Mouse (Mus musculus): Measurements from ENCODE around the gene Gch1. TPM values are rescaled to one million over a fixed set of nuclear protein-coding genes. Genes with fewer than 3 reads are reported as not detected.

The Gch1 gene
- polyA plus RNA-seq, 1 experiment, result 15.5 TPM

DNA sequence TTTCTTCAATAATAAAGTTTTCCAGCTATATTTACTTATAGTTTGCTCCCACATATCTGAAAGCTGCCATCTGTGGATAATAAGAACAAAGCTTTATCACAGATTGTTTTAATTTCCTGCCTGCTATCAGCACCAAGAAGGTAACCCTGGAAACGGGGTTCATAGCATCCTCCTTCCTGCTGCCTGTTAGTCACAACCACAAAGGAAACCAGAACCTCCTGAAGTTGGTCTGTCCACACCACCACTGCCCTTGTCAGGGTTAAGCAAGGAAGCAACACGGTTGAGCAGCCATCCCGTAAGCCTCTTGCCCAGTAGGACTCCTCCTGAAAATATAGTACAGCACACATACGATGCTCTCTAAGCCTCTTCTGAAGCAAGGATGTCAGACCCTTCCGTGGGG is 17.1 kb downstream of the Gch1 start:
- 11% methylated on average over 5 of the region's 5 CpGs for WGBS
- DNase-seq, result no peak
- Histone ChIP-seq H3K27me3 (ENCODE audit: control insufficient read depth, insufficient read depth, low read length) (no peaks in the 10 kb centered on the region), H3K4me3 (ENCODE audit: control insufficient read depth, insufficient read depth, low read length) (no peak overlapping the region), H3K36me3 (ENCODE audit: control insufficient read depth, insufficient read depth, low read length) (no peaks in the 10 kb centered on the region), H3K27ac (ENCODE audit: control insufficient read depth, insufficient read depth, low read length) (no peak overlapping the region), H3K4me1 (replicated peaks; ENCODE audit: control insufficient read depth, insufficient read depth, low read length) (peaks cover 4% of the 10 kb centered on the region)
- TF ChIP-seq CTCF (IDR thresholded peaks at IDR 0.05; ENCODE audit: borderline replicate concordance, control insufficient read depth, extremely low read depth, insufficient read depth, low read length, poor library complexity), result no peak
- TF ChIP-seq POLR2A (IDR thresholded peaks at IDR 0.05; ENCODE audit: control insufficient read depth, extremely low read depth, insufficient read depth, low read length, poor library complexity), result no peak

DNA sequence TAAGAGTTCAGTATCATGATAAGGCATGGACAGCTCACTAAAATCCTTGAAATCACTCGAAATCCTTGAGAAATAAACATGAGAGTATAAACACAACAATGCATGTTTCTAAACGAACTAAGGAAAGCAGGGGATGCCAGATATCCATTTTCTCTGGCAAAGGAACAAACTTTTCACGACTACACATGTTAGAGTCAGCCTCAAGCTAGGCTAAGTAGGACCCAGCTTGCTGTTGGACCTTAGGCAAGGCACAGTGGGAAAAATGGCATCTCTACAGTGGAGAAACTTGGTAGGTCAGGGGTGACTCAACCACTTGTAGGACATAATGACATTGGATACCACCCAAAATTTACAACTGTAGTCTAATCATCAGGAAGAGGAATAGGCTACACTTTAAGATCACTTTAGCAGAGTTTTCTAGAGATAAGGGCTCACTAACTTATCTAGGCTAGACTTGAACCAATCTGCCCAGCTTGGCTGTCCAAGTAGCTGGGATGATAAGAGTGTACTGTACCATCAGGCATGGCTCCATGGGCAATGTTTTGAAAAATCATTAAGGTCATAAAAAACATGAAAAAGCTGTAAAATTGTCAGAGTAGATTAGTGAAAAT is 18.6 kb downstream of the Gch1 start:
- Histone ChIP-seq H3K27ac (ENCODE audit: control insufficient read depth, insufficient read depth, low read length) (no peak overlapping the region), H3K4me3 (ENCODE audit: control insufficient read depth, insufficient read depth, low read length) (no peak overlapping the region), H3K36me3 (ENCODE audit: control insufficient read depth, insufficient read depth, low read length) (no peaks in the 10 kb centered on the region), H3K27me3 (ENCODE audit: control insufficient read depth, insufficient read depth, low read length) (no peaks in the 10 kb centered on the region), H3K4me1 (replicated peaks; ENCODE audit: control insufficient read depth, insufficient read depth, low read length) (peaks cover 4% of the 10 kb centered on the region)
- TF ChIP-seq CTCF (IDR thresholded peaks at IDR 0.05; ENCODE audit: borderline replicate concordance, control insufficient read depth, extremely low read depth, insufficient read depth, low read length, poor library complexity) (no peak), POLR2A (IDR thresholded peaks at IDR 0.05; ENCODE audit: control insufficient read depth, extremely low read depth, insufficient read depth, low read length, poor library complexity) (no peak)
- no peak for DNase-seq
- 87% methylated on average over 3 of the region's 3 CpGs for WGBS

DNA sequence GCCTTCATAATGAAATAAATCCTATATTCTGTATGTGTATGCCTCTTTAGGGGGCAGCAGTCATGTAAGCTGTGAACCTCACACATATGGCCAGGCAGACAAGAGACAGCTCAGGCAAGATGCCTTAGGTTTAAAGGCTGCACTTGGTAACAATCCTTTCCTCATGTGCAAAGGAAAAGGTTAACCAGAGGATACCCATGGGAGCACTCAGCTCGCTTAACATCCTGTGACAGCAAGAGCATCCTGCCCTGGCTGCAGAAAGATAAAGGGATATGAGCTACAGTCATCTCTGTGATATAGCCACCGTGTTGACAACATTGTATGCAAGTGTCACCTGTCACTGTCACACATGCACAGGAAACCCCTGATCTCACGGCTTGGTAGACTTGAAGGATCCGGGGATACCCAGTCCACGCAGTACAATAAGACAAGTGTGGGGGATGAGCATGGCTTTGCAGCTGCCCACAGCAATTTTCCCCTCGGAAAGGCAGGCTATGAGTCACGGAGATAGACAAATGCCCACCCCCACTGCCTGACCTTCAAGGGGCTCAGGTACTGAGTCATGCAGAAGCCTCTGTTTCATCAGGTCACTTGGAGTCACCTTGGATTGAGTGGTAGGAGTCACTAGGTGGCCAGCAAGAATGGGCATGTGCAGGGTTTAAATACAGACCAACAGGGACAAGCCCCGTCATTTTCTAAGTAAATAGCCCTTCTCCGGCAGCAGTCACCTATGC is 19.4 kb downstream of the Gch1 start:
- Histone ChIP-seq H3K27me3 (ENCODE audit: control insufficient read depth, insufficient read depth, low read length) (no peaks in the 10 kb centered on the region), H3K4me3 (ENCODE audit: control insufficient read depth, insufficient read depth, low read length) (no peak overlapping the region), H3K36me3 (ENCODE audit: control insufficient read depth, insufficient read depth, low read length) (no peaks in the 10 kb centered on the region), H3K27ac (ENCODE audit: control insufficient read depth, insufficient read depth, low read length) (no peak overlapping the region), H3K4me1 (replicated peaks; ENCODE audit: control insufficient read depth, insufficient read depth, low read length) (peaks cover 4% of the 10 kb centered on the region)
- DNase-seq, result no peak
- 82% methylated on average over 9 of the region's 9 CpGs for WGBS
- no peak for TF ChIP-seq CTCF (IDR thresholded peaks at IDR 0.05; ENCODE audit: borderline replicate concordance, control insufficient read depth, extremely low read depth, insufficient read depth, low read length, poor library complexity)
- no peak for TF ChIP-seq POLR2A (IDR thresholded peaks at IDR 0.05; ENCODE audit: control insufficient read depth, extremely low read depth, insufficient read depth, low read length, poor library complexity)

DNA sequence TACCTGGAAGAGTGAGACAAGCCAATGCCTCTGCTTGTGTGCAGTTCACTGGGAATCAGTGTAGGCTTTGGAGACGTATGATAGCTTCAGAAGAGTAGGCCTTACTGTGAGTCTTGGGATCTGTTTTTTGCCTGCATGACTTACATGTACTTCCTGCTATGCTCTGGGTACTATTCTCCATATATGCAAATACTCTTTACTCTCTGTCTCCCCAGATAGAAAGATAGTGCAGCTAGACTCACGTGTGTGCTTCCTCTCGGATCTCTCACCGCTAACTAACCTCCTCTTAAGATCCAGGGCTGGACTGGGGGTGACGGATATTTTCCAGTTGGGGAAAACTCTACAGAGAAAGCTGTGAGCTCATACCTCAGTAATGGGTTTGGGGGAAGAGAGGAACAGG is 23.5 kb downstream of the Gch1 start:
- DNase-seq, result no peak
- no peak overlapping the region for H3K27ac ChIP-seq (ENCODE audit: control insufficient read depth, insufficient read depth, low read length)
- peaks cover 5% of the 10 kb centered on the region for H3K4me1 ChIP-seq (replicated peaks; ENCODE audit: control insufficient read depth, insufficient read depth, low read length)
- no peaks in the 10 kb centered on the region for H3K27me3 ChIP-seq (ENCODE audit: control insufficient read depth, insufficient read depth, low read length)
- H3K4me3 ChIP-seq (ENCODE audit: control insufficient read depth, insufficient read depth, low read length), result no peak overlapping the region
- no peaks in the 10 kb centered on the region for H3K36me3 ChIP-seq (ENCODE audit: control insufficient read depth, insufficient read depth, low read length)
- WGBS, result 89% methylated on average over 5 of the region's 5 CpGs
- TF ChIP-seq CTCF (IDR thresholded peaks at IDR 0.05; ENCODE audit: borderline replicate concordance, control insufficient read depth, extremely low read depth, insufficient read depth, low read length, poor library complexity) (no peak), POLR2A (IDR thresholded peaks at IDR 0.05; ENCODE audit: control insufficient read depth, extremely low read depth, insufficient read depth, low read length, poor library complexity) (no peak)

DNA sequence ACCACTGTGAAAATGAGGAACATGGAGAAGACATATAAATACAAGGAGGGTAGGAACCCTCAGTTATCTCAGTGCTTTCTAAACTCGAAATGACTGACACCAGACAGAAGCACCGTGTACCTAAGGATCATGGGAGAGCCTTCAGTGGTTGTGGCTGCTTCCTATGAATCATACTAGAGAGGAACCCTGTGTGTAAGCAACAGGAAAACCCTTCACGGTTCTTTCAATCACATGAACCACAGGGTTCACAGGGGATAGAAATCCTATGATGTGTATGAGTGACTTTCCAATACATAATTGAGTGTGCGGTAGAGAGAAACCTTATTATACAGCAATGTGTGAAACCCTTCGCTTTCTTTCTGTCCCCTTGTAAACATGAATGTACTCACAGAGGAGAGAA is 24.1 kb downstream of the Gch1 start:
- TF ChIP-seq POLR2A (IDR thresholded peaks at IDR 0.05; ENCODE audit: control insufficient read depth, extremely low read depth, insufficient read depth, low read length, poor library complexity) (no peak), CTCF (IDR thresholded peaks at IDR 0.05; ENCODE audit: borderline replicate concordance, control insufficient read depth, extremely low read depth, insufficient read depth, low read length, poor library complexity) (no peak)
- Histone ChIP-seq H3K27me3 (ENCODE audit: control insufficient read depth, insufficient read depth, low read length) (no peaks in the 10 kb centered on the region), H3K4me3 (ENCODE audit: control insufficient read depth, insufficient read depth, low read length) (no peak overlapping the region), H3K36me3 (ENCODE audit: control insufficient read depth, insufficient read depth, low read length) (no peaks in the 10 kb centered on the region), H3K4me1 (replicated peaks; ENCODE audit: control insufficient read depth, insufficient read depth, low read length) (peaks cover 5% of the 10 kb centered on the region), H3K27ac (ENCODE audit: control insufficient read depth, insufficient read depth, low read length) (no peak overlapping the region)
- DNase-seq, result no peak
- WGBS, result 38% methylated on average over 5 of the region's 5 CpGs

DNA sequence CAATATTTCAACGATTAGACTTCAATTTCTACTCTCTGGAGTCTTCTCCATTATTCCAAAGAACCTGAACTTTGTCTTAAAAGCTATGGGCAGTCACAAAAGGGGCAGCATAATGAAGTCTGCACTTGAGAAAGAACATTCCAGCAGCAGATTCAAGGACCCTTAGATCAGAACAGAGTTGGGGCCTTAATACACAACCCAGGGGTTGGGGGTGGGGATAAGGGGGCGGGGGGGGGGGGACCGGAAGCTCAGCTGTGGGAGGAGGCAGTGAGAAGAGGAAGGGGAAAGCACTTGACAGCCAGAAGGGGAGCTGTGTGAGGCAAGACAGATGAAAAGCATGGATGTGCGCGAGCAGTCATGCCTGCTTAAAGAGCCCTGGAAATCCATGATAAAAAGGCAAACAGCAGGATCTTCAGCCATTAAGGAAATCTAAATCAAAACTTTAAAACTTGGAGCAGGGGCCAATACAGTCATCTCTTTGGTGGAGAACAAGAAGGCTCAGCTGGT is 27.2 kb downstream of the Gch1 start:
- H3K27ac ChIP-seq (ENCODE audit: control insufficient read depth, insufficient read depth, low read length), result no peak overlapping the region
- DNase-seq, result no peak
- no peak overlapping the region for H3K4me3 ChIP-seq (ENCODE audit: control insufficient read depth, insufficient read depth, low read length)
- H3K36me3 ChIP-seq (ENCODE audit: control insufficient read depth, insufficient read depth, low read length), result peaks cover 6% of the 10 kb centered on the region; the same call in 1 of the 2 replicates
- 17% methylated on average over 5 of the region's 5 CpGs for WGBS
- H3K27me3 ChIP-seq (ENCODE audit: control insufficient read depth, insufficient read depth, low read length), result no peaks in the 10 kb centered on the region
- H3K4me1 ChIP-seq (replicated peaks; ENCODE audit: control insufficient read depth, insufficient read depth, low read length), result peaks cover 5% of the 10 kb centered on the region
- TF ChIP-seq POLR2A (IDR thresholded peaks at IDR 0.05; ENCODE audit: control insufficient read depth, extremely low read depth, insufficient read depth, low read length, poor library complexity) (no peak), CTCF (IDR thresholded peaks at IDR 0.05; ENCODE audit: borderline replicate concordance, control insufficient read depth, extremely low read depth, insufficient read depth, low read length, poor library complexity) (no peak)

All from thymus, adult 2 months (tissue).